Mouse (Mus musculus) liver, adult 2 months (tissue): ENCODE data around the gene Gnat2.

Experiments
- CTCF ChIP-seq: fragments of 200-500 bp; IDR thresholded peaks from 2 replicates; pipeline ENCODE4 v1.5.1; 2011; ENCODE audit warnings: low read depth, low read length, control low read depth
- POLR2A ChIP-seq: fragments of 200-500 bp; IDR thresholded peaks from 2 replicates; pipeline ENCODE4 v1.6.1; 2011; ENCODE audit warnings: low read length, control low read depth; ENCODE audit not compliant: insufficient read depth; ENCODE audit errors: extremely low read depth

DNA sequence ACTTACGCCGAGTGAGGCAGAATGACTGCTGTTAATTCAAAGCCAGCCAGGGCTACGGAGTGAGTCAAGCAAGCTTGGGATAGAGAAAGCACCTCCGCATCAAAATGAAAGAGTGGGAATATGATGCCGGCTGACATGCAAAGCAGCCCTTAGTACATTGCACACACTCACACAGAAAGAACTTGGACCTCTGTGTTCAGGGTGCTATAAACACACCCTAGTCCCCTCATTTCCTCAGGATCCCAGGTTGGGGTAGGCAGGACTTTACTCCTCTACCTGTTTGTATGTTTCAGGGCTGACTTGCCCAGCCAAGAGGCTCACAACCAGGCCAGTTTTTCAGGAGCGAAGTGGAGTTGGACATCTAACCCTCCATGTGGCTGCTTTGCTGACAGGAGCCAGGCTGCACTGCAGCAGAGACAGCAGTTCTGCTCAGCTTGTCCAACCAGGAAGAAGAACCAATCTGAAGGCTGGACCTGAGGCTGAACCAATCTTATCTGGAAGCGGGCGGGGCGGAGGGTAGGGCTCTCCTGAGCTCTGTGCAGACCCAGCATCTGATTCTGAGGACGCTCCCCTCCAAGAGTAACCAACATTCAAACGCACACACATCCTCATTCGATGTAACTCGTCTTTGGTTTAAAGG lies 23.2 kb upstream of the Gnat2 start:
- TF ChIP-seq CTCF: no peak
- TF ChIP-seq POLR2A: peak; percentile 89; the same call in 1 of the 2 replicates
